Mouse (Mus musculus) spleen, postnatal 36 days (tissue): Measurements from ENCODE around the gene Fuom.

Experiments
- DNase-seq, 2 experiments: peaks; one replicate each; pipeline ENCODE4 v3.0.0; 2022; ENCODE audit warnings: low spot score in 2 of 2, mixed read lengths in 1 of 2

Fuom gene

GRCm38 (mm10) chr7:140057413-140058407 is 44.5 kb downstream of the Fuom start:
- DNase-seq, result no peak

- no peak for DNase-seq
Measured at GRCm38 (mm10) chr7:140054124-140054523, 48.1 kb downstream of the Fuom start.

- no peak for DNase-seq
Measured at GRCm38 (mm10) chr7:140049115-140049689, 53.0 kb downstream of the Fuom start.

GRCm38 (mm10) chr7:140048361-140049114 is 53.7 kb downstream of the Fuom start, which contains the start of gene Msx3:
Gene Msx3 (minus strand): TSS chr7:140049089.
- no peak for DNase-seq

GRCm38 (mm10) chr7:140047811-140048311 is 54.4 kb downstream of the Fuom start:
- DNase-seq, result no peak
